Mouse (Mus musculus) layer of hippocampus, adult 8-10 months (tissue): ENCODE measurements around the gene Cdk13. TPM values are rescaled to one million over a fixed set of nuclear protein-coding genes. Genes with fewer than 3 reads are reported as not detected.

Experiments
- microRNA-seq, 2 experiments: library from miRNA; unstranded; fragments of <30 nt; microRNA quantifications; one replicate each; pipeline ENCODE4 v1.2.0; 2022
- total RNA-seq, 4 experiments: library from RNA; stranded (reverse); gene quantifications; 2 replicates each; pipeline ENCODE4 v1.2.4; 2022

Cdk13 gene
- total RNA-seq, 4 experiments from 2014 or later: 57.4 to 64.8 (median 59.1) TPM

Small RNAs within 50 kb of the gene (microRNA-seq; reads per million reads assigned to microRNA genes)
- 0 reads per million in 2 experiments for gene Mir466i

Other genes starting within 250 kb of the Cdk13 start
- gene Mplkip, start 109.9 kb downstream of the Cdk13 start, total RNA-seq: 10 to 100 TPM; 14.0 to 20.0 (median 17.9) TPM
- gene Sugct, start 109.5 kb downstream of the Cdk13 start, total RNA-seq: 1 to 10 TPM; 3.1 to 3.7 (median 3.2) TPM
- gene Rala, start 139.1 kb upstream of the Cdk13 start, total RNA-seq: 10 to 100 TPM; 51.1 to 59.2 (median 55.6) TPM
- 10 to 100 TPM; 21.6 to 26.2 (median 24.7) TPM for gene Yae1d1, start 188.3 kb upstream of the Cdk13 start, total RNA-seq